Mouse (Mus musculus) T-cell, adult 2 months (primary cell): ENCODE results near the gene Cd209b.

ENCODE experiments used
- DNase-seq: peaks from one replicate; pipeline ENCODE4 v3.0.0; 2022; ENCODE audit warnings: low spot score

Gene Cd209b

GRCm38 (mm10) chr8:3926744-3927143 lies at the start of gene Cd209b:
Gene Cd209b, minus strand, starts transcription at chr8:3926844.
- no peak for DNase-seq

GRCm38 (mm10) chr8:3956037-3956436 lies 29.4 kb upstream of the Cd209b start:
- DNase-seq, result no peak

GRCm38 (mm10) chr8:3954646-3955045 lies 28.0 kb upstream of the Cd209b start, which contains the start of gene Cd209c:
Gene Cd209c, minus strand, starts transcription at chr8:3954746.
- DNase-seq, result no peak

DNA sequence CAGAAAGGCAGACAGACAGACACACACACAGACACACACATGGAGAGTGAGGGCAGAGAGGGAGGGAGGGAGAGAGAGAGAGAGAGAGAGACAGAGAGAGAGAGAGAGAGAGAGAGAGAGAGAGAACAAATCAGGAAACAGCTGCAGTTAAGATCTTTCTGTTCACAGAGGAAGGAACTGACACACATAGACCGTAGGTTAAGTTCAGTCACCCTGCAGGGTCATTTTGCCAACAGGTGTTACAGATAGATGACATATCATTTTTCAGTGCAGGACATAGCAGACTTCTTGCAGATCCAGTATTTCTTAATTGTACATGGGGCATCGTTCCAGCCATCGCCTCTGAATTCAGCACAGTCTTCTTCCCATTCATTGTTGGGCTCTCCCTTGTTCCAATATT lies 13.4 kb upstream of the Cd209b start:
- DNase-seq, result no peak

DNA sequence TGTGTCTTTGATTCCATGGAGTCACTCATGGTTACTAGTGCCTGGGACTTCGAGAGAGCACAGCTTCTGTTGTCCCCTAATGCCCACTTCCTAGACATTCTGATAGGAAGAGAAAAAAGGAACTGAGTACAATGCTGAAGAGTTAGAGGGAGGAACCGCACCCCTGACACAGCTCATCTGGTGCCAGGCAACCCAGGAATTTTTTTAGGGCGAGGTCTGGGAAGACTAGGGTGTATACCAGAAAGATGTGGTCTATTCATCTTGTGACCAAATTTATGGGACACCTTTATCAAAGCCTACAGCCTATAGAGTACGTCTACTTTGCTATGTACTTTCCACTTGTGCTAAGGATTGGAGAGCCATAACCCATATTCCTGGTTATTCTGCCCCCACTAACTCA lies 48.2 kb downstream of the Cd209b start, which contains the start of gene Cd209d:
Cd209d (minus strand) TSS at position 101 of the 400 bp plus-strand sequence.
- no peak for DNase-seq

GRCm38 (mm10) chr8:3876121-3876520 lies 50.5 kb downstream of the Cd209b start:
- DNase-seq, result no peak
